Mouse (Mus musculus) neural tube, embryonic 14.5 days (tissue): ENCODE data around the gene Lhpp. TPM values are rescaled to one million over a fixed set of nuclear protein-coding genes. Genes with fewer than 3 reads are reported as not detected.

Experiments
- ATAC-seq: fragments of 200-750 bp; cut with Nextera tagmentation; 2 replicates; pipeline ENCODE4 v1.8.0; 2017; ENCODE audit warnings: low read depth, mild to moderate bottlenecking, moderate TSS enrichment, moderate library complexity
- H3K27ac ChIP-seq: fragments of 300-500 bp; sonication (generic); 2 replicates; pipeline ENCODE4 v1.5.1; 2014; ENCODE audit warnings: low read depth, mild to moderate bottlenecking, control low read depth, low read length, moderate library complexity, mixed read lengths
- H3K27me3 ChIP-seq: fragments of 300-500 bp; sonication (generic); 2 replicates; pipeline ENCODE4 v1.6.1; 2014; ENCODE audit warnings: low read length; ENCODE audit not compliant: control insufficient read depth, insufficient read depth
- H3K36me3 ChIP-seq: fragments of 300-500 bp; sonication (generic); 2 replicates; pipeline ENCODE4 v1.6.1; 2014; ENCODE audit warnings: low read length, mixed read lengths; ENCODE audit not compliant: control insufficient read depth, insufficient read depth
- H3K4me1 ChIP-seq: fragments of 300-500 bp; sonication (generic); 2 replicates; pipeline ENCODE4 v1.6.1; 2014; ENCODE audit warnings: low read length; ENCODE audit not compliant: control insufficient read depth, insufficient read depth
- H3K4me2 ChIP-seq: fragments of 300-500 bp; sonication (generic); 2 replicates; pipeline ENCODE4 v1.6.1; 2014; ENCODE audit warnings: mild to moderate bottlenecking, low read depth, low read length, control low read depth
- H3K4me3 ChIP-seq: fragments of 300-500 bp; sonication (generic); 2 replicates; pipeline ENCODE4 v1.5.1; 2014; ENCODE audit warnings: low read depth, low read length, control low read depth, mixed read lengths
- H3K9ac ChIP-seq: fragments of 300-500 bp; sonication (generic); replicated peaks from 2 replicates; pipeline ENCODE4 v1.6.1; 2014; ENCODE audit warnings: low read depth, mild to moderate bottlenecking, control low read depth, low read length, mixed read lengths
- H3K9me3 ChIP-seq: fragments of 300-500 bp; sonication (generic); 2 replicates; pipeline ENCODE4 v1.6.1; 2016; ENCODE audit warnings: low read length; ENCODE audit not compliant: control insufficient read depth
- WGBS: fragments of 180-500 bp; shearing (Covaris S2); extraction: QIAGEN DNeasy Blood & Tissue Kit; methylation state at CpG from one replicate; pipeline ENCODE4 v1.1.7; 2014; 5-methylcytosine and 5-hydroxymethylcytosine counted together
- polyA plus RNA-seq: library from polyadenylated mRNA; unstranded; fragments of >200 nt; fragmentation: Nextera tagmentation; extraction: Ambion mirVana; gene quantifications from 2 replicates; pipeline ENCODE4 v1.2.1, GENCODE M21; 2014

Gene Lhpp
- polyA plus RNA-seq, 1 experiment from 2014 or later = 55.0 TPM

DNA sequence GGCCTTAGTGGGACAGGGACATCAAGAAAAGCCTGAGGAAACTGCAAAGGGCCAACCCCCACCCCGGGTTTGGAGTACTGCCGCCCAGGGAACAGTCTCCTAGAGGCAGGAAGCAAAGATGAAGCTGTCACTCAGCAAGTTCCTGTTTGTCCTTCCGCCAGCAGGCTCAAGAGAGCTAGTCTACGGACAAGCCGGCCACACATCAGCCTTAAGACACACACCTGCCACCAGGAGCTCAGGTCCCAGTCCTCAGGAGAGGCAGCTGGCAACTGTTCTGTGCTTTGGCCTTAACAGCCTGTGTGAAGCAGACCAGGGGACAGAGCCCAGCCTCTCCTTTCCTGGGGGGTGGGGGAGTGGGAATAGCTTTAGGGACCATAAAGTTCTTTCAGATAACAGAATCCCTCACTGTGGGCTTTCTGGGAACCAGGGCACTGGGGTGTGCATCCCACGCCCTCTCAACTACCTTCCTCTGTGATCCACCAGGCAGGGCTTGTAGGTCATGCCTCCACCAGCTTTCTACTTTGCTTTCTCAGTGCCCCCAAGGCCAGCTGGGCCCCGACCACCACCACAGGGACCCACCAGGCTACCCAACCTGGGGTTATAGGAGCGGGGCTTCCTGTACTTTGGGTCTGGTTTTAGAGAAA, 103.2 kb downstream of the Lhpp start:
- Histone ChIP-seq H3K36me3 (peaks cover 7% of the 10 kb centered on the region), H3K27me3 (no peaks in the 10 kb centered on the region), H3K9me3 (no peaks in the 10 kb centered on the region), H3K9ac (no peak overlapping the region), H3K4me2 (no peak overlapping the region), H3K4me3 (no peak overlapping the region), H3K27ac (no peak overlapping the region; the same call in 1 of the 2 replicates), H3K4me1 (peaks cover 13% of the 10 kb centered on the region)
- no peak for ATAC-seq
- WGBS = 67% methylated on average over 8 of the region's 8 CpGs

DNA sequence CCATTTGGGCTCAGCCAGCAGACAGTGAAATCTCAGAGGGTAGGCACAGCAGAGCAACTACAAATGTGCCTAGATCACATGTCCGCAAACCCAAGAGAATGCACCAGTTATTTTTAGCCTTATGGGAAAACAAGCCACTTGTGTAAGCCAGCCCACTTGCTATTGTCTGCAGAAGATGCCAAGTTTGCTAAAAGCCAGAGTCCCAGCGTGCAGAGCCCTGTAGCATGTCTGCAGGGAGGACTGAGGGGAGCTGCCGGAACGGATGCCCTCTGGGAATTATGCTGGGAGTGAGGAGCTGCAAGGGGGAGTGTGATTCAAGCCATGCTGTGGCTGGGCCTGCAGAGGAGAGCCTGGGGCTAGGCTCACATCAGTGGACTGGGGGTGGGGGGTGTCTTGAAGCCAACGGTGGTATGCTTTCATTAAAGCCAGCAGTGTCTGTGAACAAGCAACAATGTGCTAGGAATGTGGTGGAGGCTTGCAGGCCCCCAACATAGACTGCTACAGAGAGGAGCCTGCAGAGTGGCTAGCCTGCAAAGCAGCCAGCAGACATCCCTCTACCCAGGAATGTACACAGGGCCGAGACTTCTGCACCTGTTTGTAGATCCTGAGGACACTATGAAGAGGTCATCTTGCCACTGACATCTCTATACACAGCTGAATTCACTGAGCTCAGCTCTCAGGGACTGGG, 103.9 kb downstream of the Lhpp start:
- Histone ChIP-seq H3K27me3 (no peaks in the 10 kb centered on the region), H3K4me1 (peaks cover 13% of the 10 kb centered on the region), H3K9me3 (no peaks in the 10 kb centered on the region), H3K4me3 (no peak overlapping the region), H3K9ac (no peak overlapping the region), H3K36me3 (peaks cover 7% of the 10 kb centered on the region), H3K4me2 (no peak overlapping the region), H3K27ac (peak overlapping the region; percentile 34; the same call in 1 of the 2 replicates)
- WGBS = 36% methylated on average over 6 of the region's 6 CpGs
- peak; percentile 55; the same call in 1 of the 2 replicates for ATAC-seq

DNA sequence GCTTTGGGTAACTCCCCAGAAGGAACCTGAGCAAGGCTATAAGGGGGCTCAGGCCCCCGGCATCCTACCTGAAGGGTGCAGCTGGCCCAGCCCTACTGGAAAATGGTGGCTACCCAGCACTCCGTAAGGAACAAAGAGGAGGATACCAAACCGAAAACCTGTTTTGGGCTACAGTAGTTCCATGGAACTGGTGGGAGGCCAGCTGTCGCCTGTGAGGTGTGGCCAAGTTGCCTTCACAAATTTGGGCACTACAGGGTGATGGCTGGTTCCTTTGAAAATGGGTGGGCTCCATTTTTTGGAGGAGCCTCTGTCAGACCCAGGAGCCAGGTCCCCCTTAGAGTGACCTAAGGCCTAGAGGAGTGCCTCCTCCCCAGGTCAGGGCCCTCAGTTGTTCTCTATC, 104.8 kb downstream of the Lhpp start:
- Histone ChIP-seq H3K9ac (no peak overlapping the region), H3K9me3 (no peaks in the 10 kb centered on the region), H3K4me2 (no peak overlapping the region), H3K27me3 (no peaks in the 10 kb centered on the region), H3K4me1 (peaks cover 13% of the 10 kb centered on the region), H3K36me3 (peaks cover 7% of the 10 kb centered on the region), H3K27ac (no peak overlapping the region), H3K4me3 (no peak overlapping the region)
- no peak for ATAC-seq
- WGBS = 95% methylated on average over 4 of the region's 4 CpGs

DNA sequence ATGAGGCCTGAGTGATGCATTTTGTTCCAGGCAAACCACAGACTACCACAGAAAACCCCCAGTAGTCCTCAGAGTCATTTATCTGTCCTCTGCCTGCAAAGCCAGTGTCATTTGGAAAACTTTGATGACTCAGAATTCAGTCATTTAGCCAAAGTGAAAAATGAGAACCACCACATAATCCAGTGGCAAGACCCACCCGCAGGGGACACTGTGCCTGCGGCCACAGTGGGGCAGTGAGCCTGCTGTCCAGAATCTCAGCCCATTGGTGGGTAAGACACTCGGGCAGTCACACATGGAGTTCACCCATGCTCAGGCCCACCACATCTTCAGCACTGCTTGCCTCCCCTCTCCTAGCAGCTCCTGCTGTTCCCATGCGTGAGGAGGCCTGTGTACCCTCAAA, 109.1 kb downstream of the Lhpp start:
- H3K4me1 ChIP-seq = peaks cover 2% of the 10 kb centered on the region; the same call in 1 of the 2 replicates
- no peak overlapping the region for H3K27ac ChIP-seq
- H3K4me3 ChIP-seq = no peak overlapping the region
- no peak for ATAC-seq
- no peaks in the 10 kb centered on the region for H3K9me3 ChIP-seq
- no peak overlapping the region for H3K4me2 ChIP-seq
- WGBS = 87% methylated on average over 4 of the region's 4 CpGs
- no peaks in the 10 kb centered on the region for H3K27me3 ChIP-seq
- H3K36me3 ChIP-seq = peaks cover 7% of the 10 kb centered on the region
- no peak overlapping the region for H3K9ac ChIP-seq

DNA sequence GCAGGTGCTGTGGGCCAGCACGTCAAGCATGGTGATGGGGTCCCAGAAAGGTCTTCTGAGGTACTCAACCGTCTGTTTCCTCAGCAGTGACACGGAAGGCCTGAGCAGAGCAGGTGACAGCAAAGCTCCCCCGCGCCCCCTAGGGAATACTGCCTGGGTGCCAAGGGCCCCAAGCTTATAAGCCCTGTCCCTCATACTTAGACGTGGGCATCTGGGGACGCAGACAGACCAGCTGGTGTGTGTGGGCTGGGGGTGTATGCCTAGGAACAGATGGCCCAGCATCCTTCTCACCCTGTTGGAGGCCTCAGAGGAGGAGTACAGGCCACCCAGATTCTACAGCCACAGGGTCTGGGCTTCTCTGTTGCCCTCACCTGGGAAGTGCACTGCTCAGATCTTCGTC, 110.1 kb downstream of the Lhpp start:
- H3K4me1 ChIP-seq = no peaks in the 10 kb centered on the region
- no peak overlapping the region for H3K4me2 ChIP-seq
- no peaks in the 10 kb centered on the region for H3K9me3 ChIP-seq
- no peak overlapping the region for H3K27ac ChIP-seq
- no peaks in the 10 kb centered on the region for H3K27me3 ChIP-seq
- no peak overlapping the region for H3K4me3 ChIP-seq
- H3K9ac ChIP-seq = no peak overlapping the region
- ATAC-seq = no peak; the same call in 1 of the 2 replicates
- H3K36me3 ChIP-seq = peaks cover 1% of the 10 kb centered on the region; the same call in 1 of the 2 replicates
- 74% methylated on average over 8 of the region's 8 CpGs for WGBS

DNA sequence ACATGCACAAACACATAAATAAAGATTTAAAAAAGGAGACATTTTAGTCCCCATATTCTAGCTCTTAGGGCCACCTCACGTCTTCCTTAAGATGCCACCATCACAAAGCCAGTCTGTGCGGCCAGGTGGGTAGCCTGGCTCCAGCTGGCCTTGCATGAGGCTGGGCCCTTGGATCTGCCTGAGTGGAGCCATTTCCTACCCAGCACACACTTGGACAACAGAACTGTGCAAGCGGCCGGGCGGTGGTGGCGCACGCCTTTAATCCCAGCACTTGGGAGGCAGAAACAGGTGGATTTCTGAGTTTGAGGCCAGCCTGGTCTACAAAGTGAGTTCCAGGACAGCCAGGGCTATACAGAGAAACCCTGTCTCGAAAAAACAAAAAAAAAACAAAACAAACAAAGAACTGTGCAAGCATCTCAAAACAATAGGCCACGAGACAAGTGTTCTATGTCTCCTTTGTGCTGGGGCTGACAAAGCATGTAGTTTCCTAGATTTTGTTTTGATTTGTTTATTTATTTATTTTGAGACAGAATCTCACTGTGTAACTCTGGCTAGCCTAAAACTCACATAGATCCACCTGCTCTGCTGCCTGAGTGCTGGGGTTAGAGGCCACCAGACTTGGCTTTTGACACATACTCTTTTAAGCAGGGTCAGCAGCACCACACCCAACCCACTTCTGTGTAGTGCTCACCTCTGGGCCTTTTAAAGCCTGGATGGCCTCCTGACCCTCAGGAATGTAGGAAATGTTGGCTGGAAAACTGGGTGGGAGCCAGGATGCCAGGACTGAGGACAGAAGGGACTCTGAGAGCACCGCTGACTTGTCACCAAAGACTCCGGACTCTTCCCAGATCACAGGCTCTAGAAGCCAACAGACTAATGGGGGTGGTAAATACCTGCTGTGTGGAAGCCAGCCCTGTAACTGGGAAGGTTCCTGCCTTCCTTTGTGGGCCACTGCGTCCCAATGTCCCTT, 112.2 kb downstream of the Lhpp start:
- ATAC-seq = no peak
- Histone ChIP-seq H3K4me1 (no peaks in the 10 kb centered on the region), H3K9me3 (no peaks in the 10 kb centered on the region), H3K36me3 (no peaks in the 10 kb centered on the region), H3K9ac (no peak overlapping the region), H3K4me3 (no peak overlapping the region), H3K27me3 (no peaks in the 10 kb centered on the region), H3K4me2 (no peak overlapping the region), H3K27ac (no peak overlapping the region)
- 85% methylated on average over 12 of the region's 12 CpGs for WGBS

DNA sequence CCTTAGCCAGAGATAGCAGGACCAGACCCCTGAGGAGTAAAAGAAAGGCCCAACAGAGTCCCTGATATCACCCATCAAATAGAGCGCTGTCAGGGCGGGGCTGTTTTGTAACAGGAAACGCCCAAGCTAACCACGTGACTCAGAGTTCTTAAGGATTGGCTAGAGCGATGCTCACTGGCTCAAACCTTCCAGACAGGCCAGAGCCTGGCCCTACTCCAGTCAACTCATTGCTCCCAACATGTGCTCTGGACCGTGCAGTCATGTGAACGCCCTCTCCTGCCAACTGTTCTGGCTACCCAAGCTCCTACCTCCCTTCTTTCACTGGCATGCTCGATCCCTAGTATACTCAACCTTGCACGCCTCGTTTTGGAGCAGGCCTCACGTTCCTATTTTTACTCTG, 113.5 kb downstream of the Lhpp start:
- Histone ChIP-seq H3K9me3 (no peaks in the 10 kb centered on the region), H3K27me3 (no peaks in the 10 kb centered on the region), H3K9ac (no peak overlapping the region), H3K4me1 (no peaks in the 10 kb centered on the region), H3K4me3 (no peak overlapping the region), H3K36me3 (no peaks in the 10 kb centered on the region), H3K4me2 (no peak overlapping the region), H3K27ac (no peak overlapping the region)
- ATAC-seq = no peak
- WGBS = 84% methylated on average over 11 of the region's 11 CpGs

DNA sequence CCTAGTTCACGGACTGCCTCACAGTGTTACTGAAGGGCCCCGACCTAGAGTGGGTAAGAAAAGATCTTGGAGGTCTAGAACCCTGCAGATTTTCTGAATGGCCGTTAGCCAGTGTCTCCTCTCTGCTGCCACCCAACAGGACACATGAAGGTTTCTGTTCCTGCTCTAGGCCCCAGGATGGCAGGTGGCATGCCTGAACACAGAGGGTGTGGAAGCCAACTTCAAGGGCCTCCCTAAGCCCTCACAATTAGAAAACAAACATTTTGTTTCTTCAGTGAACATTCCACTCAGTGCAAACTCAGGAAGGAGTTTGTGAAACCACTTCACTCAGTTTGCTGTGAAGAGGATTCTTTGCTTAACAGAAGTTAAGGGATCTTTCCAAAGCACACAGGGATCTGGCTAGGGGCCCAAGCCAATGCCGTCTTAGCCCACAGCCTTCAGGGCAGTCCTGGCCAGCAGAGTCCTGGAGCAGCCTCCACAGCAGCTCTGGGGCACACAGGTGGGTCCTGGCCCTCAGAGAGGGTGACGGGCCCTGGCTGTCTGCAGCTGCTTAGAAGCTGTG, 114.1 kb downstream of the Lhpp start:
- Histone ChIP-seq H3K27ac (no peak overlapping the region), H3K4me3 (no peak overlapping the region), H3K4me2 (no peak overlapping the region), H3K4me1 (no peaks in the 10 kb centered on the region), H3K9ac (no peak overlapping the region), H3K27me3 (no peaks in the 10 kb centered on the region), H3K36me3 (no peaks in the 10 kb centered on the region), H3K9me3 (no peaks in the 10 kb centered on the region)
- no peak for ATAC-seq
- WGBS = 87% methylated on average over 5 of the region's 5 CpGs
